Mouse (Mus musculus) urinary bladder, postnatal 10 days (tissue): ENCODE data around the gene Fgd3.

Experiments used
- DNase-seq: peaks from one replicate; pipeline ENCODE4 v3.0.0; 2022; ENCODE audit warnings: low spot score

Gene Fgd3

DNA sequence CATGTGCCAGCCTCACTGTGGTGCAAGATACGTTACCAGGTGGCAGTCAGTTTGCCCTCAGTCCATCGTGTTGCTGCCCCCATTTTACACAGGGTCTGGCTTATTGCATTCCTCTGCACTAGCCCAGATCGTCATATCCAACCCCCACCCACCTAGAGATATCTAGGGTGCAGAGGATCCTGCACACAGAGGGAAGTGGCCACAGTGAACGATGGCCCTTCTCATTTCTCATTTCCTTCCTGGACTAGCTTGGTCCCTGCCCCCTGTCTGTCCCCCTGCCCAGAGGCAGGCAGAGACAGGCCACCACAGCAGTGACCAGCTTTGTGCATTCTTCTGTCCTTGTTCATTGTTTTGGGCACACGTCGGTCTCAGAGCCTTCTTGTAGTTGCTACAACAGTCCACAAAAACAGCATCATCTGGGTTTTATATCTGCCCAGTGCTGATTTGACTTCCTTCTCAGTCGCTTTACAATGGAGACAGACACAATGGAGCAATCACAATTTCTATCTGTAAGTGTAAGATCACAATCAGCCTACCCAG lies 13.3 kb downstream of the Fgd3 start:
- DNase-seq, result no peak

DNA sequence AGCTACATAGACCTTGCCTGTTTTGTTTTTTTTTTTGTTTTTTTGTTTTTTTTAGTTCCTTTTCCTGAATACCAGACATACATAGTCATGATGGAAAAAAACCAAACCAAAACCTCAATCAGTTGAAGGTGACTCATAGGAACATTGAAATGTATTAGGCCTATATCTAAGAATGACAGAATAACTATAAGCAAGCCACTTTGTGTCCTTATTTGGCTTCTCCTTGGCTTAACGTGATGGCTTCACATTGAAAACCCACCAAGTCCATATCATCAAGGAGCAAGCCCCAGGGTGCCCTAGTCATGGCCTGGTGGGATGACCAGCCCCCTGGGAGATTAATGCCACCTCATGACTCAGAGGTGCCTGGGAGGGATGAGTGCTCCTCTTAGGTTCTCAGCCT lies 19.3 kb downstream of the Fgd3 start:
- DNase-seq, result no peak

- no peak for DNase-seq
These were observed 21.4 kb downstream of the Fgd3 start for GRCm38 (mm10) chr13:49298514-49299381.

GRCm38 (mm10) chr13:49296270-49296669 lies 23.8 kb downstream of the Fgd3 start:
- no peak for DNase-seq

DNA sequence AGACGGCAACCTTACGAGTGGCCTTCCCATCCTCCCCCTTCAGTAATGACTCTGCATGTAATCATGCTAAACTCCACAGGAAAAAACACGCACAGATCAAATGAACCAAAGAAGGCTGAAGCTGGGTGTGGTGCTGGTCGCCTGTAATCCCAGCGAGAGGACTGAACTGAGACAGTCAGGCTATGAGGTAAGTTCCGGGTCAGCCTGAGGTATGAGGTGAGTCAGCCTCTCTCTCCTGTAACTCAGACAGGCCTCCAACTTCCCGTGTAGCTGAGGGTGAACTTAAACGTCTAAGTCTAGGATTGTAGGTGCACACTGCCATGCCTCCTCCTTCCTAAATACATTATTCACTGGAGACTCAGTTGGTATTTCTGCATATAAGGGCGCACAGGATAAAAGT lies 26.0 kb downstream of the Fgd3 start:
- no peak for DNase-seq

DNA sequence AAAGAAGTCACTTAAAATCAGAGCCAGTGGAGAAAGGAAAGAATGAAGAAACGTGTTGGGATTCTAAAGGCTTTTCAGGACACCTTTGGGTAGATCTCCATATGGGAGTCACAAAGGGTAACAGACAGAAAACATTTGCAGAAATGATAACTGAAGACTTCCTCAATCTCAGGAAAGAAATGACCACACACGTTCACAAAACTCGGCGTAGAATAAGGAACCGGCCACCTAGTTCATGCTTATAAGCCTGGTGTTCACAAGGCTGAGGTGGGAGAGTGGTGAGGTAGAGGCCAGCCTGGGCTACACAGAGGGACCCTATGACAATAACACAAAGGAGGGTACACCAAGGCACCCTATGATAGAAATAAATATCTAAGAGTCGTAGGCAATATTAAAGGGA lies 28.2 kb downstream of the Fgd3 start:
- no peak for DNase-seq

DNA sequence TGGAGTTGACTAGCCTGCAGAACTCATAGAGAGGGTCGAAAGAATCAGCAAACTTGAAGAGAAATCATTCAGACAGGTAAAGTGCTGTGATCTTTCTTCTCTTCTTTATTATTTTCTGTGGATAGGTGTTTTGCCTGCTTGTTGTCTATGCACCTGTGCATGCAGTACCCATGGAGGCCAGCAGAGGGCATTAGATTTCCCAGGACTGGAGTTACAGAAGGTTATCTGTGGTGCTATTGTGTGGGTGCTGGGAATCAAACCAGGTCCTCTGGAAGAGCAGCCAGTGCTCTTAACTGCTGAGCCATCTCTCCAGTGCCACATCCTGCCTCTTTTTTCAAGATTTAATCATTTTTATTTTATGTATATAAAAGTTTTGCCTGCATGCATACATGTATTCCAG lies 28.7 kb downstream of the Fgd3 start:
- no peak for DNase-seq

- DNase-seq, result no peak
These were observed 32.9 kb downstream of the Fgd3 start for GRCm38 (mm10) chr13:49287224-49287623.

- DNase-seq, result no peak
These were observed 33.4 kb downstream of the Fgd3 start for GRCm38 (mm10) chr13:49286750-49287149.

- DNase-seq, result no peak
These were observed 36.4 kb downstream of the Fgd3 start for GRCm38 (mm10) chr13:49283686-49284085.

GRCm38 (mm10) chr13:49282168-49282567 lies 37.9 kb downstream of the Fgd3 start:
- no peak for DNase-seq

DNA sequence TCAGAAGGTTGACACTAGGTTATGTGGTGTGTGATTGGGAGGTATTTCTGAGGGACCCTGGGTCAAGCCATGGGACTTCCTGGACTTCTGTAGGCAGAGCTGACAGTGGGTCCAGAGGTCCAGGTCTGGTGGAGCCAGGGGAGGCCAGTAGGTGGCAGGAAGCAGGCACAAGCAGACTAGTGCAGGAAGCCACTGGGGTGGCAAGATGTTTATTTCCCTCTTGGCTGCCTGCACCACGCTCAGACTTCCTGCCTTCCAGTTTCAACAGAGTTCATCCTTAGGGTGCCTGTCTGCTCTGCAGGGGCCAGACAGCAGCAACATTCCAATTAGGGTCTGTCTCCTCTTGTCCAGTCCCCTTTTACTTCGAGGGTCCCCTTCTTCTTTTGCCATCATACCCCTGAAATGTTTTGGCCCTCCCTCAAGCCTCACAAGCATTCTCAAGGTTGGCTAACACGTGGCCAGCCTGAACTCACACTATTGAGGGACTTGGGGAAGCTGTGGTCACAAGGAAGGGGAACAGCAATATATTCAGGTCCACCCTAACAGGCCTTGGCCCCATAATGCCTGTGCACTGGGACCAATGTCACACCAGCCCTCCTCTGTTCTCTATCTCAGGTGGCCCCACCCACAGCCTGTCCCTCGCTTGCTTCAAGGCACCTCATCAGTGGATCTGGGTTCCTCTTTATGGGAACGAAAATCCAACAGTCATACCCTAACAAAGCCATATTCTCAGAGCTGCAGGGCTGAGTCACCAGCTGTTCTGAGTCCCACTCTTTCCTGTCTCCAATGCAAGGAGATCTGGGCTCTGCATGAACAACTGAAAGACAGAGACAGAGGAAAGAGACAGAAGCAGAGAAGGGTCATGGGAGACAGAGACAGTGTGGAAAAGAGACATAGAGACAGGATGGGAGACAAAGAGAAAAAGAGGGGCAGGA lies 48.0 kb downstream of the Fgd3 start:
- DNase-seq, result no peak

GRCm38 (mm10) chr13:49270500-49270899 lies 49.6 kb downstream of the Fgd3 start:
- no peak for DNase-seq

DNA sequence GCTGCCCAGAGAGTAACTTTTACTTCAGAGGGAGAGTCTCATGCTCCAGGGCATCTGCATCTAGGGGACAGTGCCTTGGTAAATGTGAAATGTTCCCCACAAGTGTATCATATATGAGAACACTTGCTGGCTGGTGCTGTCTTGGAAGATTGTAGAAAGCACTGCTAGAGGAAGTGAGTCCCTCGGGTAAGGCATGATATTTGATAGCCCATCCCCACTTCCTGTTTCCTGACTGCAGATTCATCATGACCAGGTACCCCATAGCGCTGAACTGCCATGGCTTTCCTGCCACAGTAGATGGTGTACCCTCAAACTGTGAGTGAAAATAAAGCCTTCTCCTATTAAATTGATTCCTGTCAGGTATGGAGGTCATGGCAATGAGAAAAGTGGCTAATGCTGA lies 52.5 kb downstream of the Fgd3 start:
- DNase-seq, result no peak

GRCm38 (mm10) chr13:49260036-49260722 lies 59.9 kb downstream of the Fgd3 start:
- DNase-seq, result no peak

DNA sequence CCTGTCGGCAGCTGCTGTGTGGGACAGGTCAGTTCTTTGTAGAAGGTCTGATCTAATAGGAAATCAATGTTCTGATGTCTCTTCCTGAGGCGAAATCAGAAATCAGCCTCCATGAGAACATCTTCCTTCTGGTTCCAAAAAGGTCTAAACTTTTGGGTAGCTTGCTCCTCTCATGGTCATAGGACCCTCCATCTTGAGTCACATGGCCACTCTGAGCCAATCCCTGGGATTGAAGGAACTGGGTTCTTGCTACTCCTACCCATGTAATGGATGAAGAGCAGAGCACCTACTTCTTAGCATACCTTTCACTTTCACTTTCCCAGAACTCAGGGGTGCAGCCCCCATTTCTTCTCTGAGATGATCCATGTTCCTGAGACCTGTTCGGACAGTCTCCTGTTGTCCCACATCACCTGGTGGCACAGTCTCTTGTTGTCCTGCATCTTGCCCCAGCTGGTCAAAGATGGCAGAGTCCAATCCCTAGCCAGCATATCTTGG lies 62.2 kb downstream of the Fgd3 start:
- DNase-seq, result no peak

DNA sequence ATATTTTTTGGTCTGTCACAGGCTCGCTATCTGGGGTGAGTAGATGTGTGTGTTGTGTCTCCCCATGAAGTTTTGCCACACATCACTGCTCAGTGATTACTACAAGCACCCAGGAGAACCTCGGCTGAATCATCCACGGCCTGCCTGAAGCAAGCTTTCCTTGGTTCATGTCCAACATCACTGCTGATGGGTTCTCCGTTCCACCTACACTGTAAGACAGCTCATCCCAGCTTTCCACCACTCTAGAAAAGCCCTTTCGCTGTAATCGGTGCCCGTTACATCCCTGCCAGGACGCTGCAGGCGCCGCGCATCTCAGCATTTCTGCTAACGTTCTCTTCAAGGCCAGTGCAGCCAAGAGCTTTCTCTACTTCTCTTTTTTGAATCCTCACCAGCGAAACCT lies 67.4 kb downstream of the Fgd3 start:
- DNase-seq, result no peak

GRCm38 (mm10) chr13:49252113-49252512 lies 68.0 kb downstream of the Fgd3 start:
- DNase-seq, result no peak

GRCm38 (mm10) chr13:49250716-49251517 lies 69.2 kb downstream of the Fgd3 start:
- no peak for DNase-seq

DNA sequence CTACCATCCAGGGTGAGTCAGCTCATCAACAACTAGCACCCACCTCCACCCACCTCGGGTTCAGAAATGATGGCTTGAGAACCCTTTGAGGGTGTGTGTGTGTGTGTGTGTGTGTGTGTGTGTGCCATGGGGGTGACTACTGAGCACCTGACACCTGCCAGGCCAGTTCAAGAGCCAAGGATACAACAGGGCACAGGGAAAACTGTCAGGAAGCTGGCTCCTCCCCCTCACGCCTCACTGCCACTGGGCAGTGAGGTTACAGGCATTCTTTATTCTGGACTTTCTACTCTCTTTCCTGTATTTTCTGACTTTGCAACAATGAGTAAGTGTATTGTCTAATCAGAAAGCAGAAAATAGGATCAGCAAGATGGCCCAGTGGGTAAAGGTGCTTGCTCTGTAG lies 70.5 kb downstream of the Fgd3 start:
- DNase-seq, result no peak

DNA sequence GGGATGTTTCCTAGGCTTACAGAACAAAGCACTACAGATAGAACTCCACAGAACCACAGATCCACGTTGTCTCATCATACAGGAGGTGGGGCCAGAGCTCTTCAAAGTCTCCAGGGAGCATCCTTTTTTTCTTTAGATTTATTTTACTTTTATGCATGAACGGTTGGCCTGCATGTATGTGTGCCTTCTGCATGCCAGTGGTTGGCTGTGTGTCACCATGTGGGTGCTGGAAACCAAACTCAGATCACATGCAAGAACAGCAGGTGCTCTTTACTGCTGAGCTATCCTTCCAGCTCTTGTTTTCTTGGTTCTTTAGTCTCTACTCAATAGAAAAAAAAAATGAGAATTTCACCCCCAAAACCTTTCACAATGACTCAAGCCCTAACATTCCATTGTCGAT lies 71.2 kb downstream of the Fgd3 start:
- no peak for DNase-seq
